Mouse (Mus musculus) cerebellum, adult 2 months (tissue): ENCODE measurements around the gene Cnbd2.

Source experiments
- CTCF ChIP-seq: fragments of 200-500 bp; IDR thresholded peaks from 2 replicates; pipeline ENCODE4 v1.5.1; 2011; ENCODE audit warnings: low read depth, mild to moderate bottlenecking, control low read depth, low read length, moderate library complexity, borderline replicate concordance; ENCODE audit not compliant: insufficient read depth
- POLR2A ChIP-seq: fragments of 200-500 bp; IDR thresholded peaks from 2 replicates; pipeline ENCODE4 v1.6.1; 2011; ENCODE audit warnings: low read length, control low read depth, borderline replicate concordance; ENCODE audit not compliant: insufficient read depth

DNA sequence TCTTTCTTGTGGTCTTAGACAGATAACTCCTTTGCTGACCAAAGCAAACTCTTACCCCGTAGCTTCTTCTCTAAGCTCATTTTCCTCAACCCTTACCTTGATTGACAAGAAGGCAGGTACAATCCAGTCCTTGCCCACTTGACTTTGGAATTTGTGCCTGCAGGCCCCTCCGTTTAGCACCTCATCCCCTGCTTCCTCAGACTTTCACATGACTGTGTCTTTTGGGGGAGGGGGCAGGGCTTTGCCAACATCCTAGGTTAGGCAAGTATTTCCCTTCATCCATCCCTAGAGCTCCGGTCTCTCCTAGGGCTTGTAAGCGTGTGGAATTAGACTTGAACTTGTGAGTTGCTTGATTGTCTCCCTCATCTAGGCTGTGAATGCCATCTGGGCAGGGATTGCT lies 111.6 kb downstream of the Cnbd2 start:
- no peak for TF ChIP-seq CTCF
- no peak for TF ChIP-seq POLR2A
